Mouse (Mus musculus): ENCODE results near the gene Clec4g.

GRCm38 (mm10) chr8:3734084-3734483 lies 13.6 kb upstream of the Clec4g start:
- TF ChIP-seq POLR2A (IDR thresholded peaks at IDR 0.05; ENCODE audit: borderline replicate concordance, insufficient read depth, low read length) = no peak
- TF ChIP-seq CTCF (IDR thresholded peaks at IDR 0.05; ENCODE audit: borderline replicate concordance, insufficient read depth, low read depth, low read length) = no peak

Data from cerebellum, adult 2 months (tissue).